Mouse (Mus musculus) spleen, adult 2 months (tissue): ENCODE data around the gene Gm10436.

Experiments
- CTCF ChIP-seq: fragments of 200-500 bp; IDR thresholded peaks from 2 replicates; pipeline ENCODE4 v1.5.1; 2011; ENCODE audit warnings: mild to moderate bottlenecking, inconsistent platforms; ENCODE audit not compliant: insufficient read depth, insufficient read length, insufficient replicate concordance; ENCODE audit errors: extremely low read depth
- POLR2A ChIP-seq: fragments of 200-500 bp; IDR thresholded peaks from 2 replicates; pipeline ENCODE4 v1.6.1; 2011; ENCODE audit warnings: low read depth, low read length, inconsistent platforms

GRCm38 (mm10) chr12:88219445-88219844 is 37.5 kb upstream of the Gm10436 start:
- no peak for TF ChIP-seq POLR2A
- TF ChIP-seq CTCF: no peak
